Mouse (Mus musculus) gastrocnemius, adult 2 months (tissue): ENCODE data around the gene Srgap1. TPM values are rescaled to one million over a fixed set of nuclear protein-coding genes. Genes with fewer than 3 reads are reported as not detected.

Experiments
- DNase-seq: peaks from one replicate; pipeline ENCODE4 v3.0.0; 2022
- H3K27ac ChIP-seq: fragments of 200-600 bp; 2 replicates; pipeline ENCODE4 v1.8.1; 2022; ENCODE audit warnings: mild to moderate bottlenecking
- H3K4me3 ChIP-seq: fragments of 200-600 bp; 2 replicates; pipeline ENCODE4 v1.8.1; 2022; ENCODE audit warnings: mild to moderate bottlenecking, moderate library complexity
- CTCF ChIP-seq: fragments of 200-600 bp; IDR thresholded peaks from 2 replicates; pipeline ENCODE4 v1.8.1; 2022; ENCODE audit warnings: antibody characterized with exemption, mild to moderate bottlenecking, moderate library complexity
- intact Hi-C: fragments of 180-260 bp; cut with DNase I; formaldehyde crosslinking; loops from one replicate; pipeline ENCODE4 v1.15.1; 2025
- total RNA-seq, 2 experiments: library from RNA; stranded (reverse); gene quantifications; 2 replicates each; pipeline ENCODE4 v1.2.3; 2021

Gene Srgap1
- total RNA-seq, 2 experiments from 2014 or later: 0.38 to 0.89 TPM

- DNase-seq: no peak
- intact Hi-C loops: no loop called here
- Histone ChIP-seq H3K4me3 (no peak overlapping the region), H3K27ac (no peak overlapping the region)
- no peak for TF ChIP-seq CTCF
Measured at GRCm38 (mm10) chr10:121946173-121946572, 100.9 kb downstream of the Srgap1 start.

- no peak for DNase-seq
Measured at GRCm38 (mm10) chr10:121931909-121932308, 115.2 kb downstream of the Srgap1 start.

GRCm38 (mm10) chr10:121926094-121926493 lies 121.0 kb downstream of the Srgap1 start:
- Histone ChIP-seq H3K4me3 (no peak overlapping the region), H3K27ac (no peak overlapping the region)
- intact Hi-C loops: no loop called here
- DNase-seq: no peak
- no peak for TF ChIP-seq CTCF

More at GRCm38 (mm10) chr10:121931909-121932308, 115.2 kb downstream of the Srgap1 start:
- intact Hi-C loops: no loop called here
- H3K4me3 ChIP-seq: no peak overlapping the region
- no peak for TF ChIP-seq CTCF
- H3K27ac ChIP-seq: no peak overlapping the region

DNA sequence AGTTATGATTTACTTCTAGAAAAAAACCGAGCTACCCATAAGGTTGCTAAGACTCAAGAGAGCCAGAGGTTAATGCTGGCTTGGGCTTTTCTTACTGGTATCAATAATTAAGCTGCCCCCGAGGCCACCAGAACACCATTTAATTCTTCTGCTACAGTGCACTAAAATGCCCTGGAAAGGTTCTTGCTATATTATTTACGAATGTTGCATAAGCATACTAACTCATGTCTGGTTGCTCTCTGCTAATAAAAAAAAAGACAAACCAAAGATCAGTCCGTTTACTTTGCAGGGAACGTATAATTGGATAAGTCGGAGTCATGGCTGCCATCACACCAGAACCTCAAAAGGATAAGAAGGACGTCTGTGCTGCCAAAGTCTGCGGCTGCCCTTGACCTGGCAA lies 128.1 kb downstream of the Srgap1 start:
- H3K27ac ChIP-seq: no peak overlapping the region
- no peak for TF ChIP-seq CTCF
- H3K4me3 ChIP-seq: no peak overlapping the region
- DNase-seq: no peak
- intact Hi-C loops: no loop called here

- TF ChIP-seq CTCF: no peak
- intact Hi-C loops: no loop called here
- no peak for DNase-seq
- Histone ChIP-seq H3K4me3 (no peak overlapping the region), H3K27ac (no peak overlapping the region)
Measured at GRCm38 (mm10) chr10:121918579-121918978, 128.5 kb downstream of the Srgap1 start.

DNA sequence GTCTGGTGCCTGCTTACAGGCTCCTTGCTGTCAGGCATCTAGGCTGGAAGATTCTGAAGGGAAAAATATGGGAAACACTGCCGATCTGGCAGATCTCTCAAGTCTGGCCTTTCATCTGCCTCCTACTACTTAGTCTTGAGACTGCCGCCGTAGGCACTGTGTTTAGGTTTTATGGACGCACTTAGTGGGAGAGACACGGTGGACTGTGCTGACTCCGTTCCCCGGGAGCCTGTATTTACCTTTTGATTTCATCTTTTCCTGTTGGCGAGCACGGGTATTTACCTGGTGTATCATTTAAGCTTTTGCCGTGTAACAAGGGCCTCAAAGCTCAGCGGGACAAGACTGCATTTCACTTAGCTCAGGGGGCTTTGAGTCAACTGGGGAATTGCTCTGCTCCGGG lies 131.6 kb downstream of the Srgap1 start:
- TF ChIP-seq CTCF: no peak
- intact Hi-C loops: no loop called here
- no peak for DNase-seq
- no peak overlapping the region for H3K4me3 ChIP-seq
- no peak overlapping the region for H3K27ac ChIP-seq

- peak overlapping the region; percentile 57 for H3K27ac ChIP-seq
- no peak overlapping the region for H3K4me3 ChIP-seq
- TF ChIP-seq CTCF: no peak
- peak; percentile 40 for DNase-seq
- intact Hi-C loops: loop anchor here (10.0 kb wide), 1 partner anchor 69 kb away; no protein-coding TSS in a partner anchor
Measured at GRCm38 (mm10) chr10:121904137-121904536, 143.0 kb downstream of the Srgap1 start.

DNA sequence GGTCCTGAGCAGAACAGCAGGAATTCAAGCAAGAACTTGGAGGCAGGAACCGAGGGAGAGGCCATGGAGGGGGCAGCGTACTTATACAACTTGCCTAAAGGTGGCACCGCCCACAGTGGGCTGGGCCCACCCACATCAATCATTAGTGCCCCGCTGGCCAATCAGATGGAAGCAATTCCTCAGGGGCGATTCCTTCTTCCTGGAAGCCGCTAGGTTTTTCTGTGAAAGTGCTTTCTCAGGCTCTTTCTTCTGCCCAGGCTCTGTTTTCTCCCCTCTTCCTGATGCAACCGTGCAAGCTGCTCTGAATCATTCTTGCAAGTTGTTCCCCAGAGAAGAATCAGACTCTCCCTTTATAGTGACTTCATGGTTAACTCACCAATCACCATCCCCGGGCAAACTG lies 144.5 kb downstream of the Srgap1 start:
- Histone ChIP-seq H3K4me3 (no peak overlapping the region), H3K27ac (peak overlapping the region; percentile 61; the same call in 1 of the 2 replicates)
- peak; percentile 41 for DNase-seq
- intact Hi-C loops: loop anchor here (10.0 kb wide), 1 partner anchor 68 kb away; no protein-coding TSS in a partner anchor
- no peak for TF ChIP-seq CTCF

DNA sequence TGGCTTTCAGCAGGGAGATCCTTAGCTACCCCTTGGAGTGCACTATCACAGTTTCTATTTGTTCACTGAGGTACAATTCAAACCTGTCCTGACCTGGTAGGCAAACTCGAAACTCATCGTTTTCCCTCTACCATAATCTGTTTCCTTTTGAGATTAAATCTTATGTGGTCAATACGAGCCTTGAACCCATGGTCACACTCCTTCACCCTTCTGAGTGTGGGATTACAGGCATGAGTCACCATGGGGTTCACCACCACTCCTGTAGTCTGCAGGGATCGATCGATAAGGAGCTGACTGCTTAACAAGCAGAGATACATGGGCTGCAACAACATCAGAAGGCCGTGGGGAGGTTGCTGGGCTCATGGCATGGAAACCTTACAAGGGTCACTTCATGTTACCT lies 146.3 kb downstream of the Srgap1 start:
- H3K27ac ChIP-seq: no peak overlapping the region
- H3K4me3 ChIP-seq: no peak overlapping the region
- no peak for TF ChIP-seq CTCF
- DNase-seq: no peak
- intact Hi-C loops: loop anchor here (10.0 kb wide), 1 partner anchor 66 kb away; no protein-coding TSS in a partner anchor

DNA sequence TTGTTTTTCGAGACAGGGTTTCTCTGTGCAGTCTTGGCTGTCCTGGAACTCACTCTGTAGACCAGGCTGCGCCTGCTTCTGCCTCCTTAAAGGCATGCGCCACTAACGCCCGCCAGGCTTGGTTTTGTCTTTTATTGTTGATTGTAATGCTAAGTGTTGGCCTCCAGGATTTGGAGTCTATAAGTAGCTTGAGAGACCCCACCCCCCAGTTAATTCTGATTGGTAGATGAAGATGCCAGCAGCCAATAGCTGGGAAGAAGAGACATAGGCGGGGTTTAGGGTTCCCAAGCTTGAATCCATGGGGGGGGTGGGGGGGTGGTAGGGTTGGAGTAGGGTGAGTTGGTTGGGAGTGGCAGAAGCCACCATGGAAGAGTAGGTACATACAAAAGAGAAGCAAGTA lies 147.4 kb downstream of the Srgap1 start:
- intact Hi-C loops: loop anchor here (10.0 kb wide), 1 partner anchor 65 kb away; no protein-coding TSS in a partner anchor
- Histone ChIP-seq H3K27ac (no peak overlapping the region), H3K4me3 (no peak overlapping the region)
- TF ChIP-seq CTCF: no peak
- no peak for DNase-seq

- TF ChIP-seq CTCF: no peak
- intact Hi-C loops: no loop called here
- Histone ChIP-seq H3K27ac (no peak overlapping the region), H3K4me3 (no peak overlapping the region)
- no peak for DNase-seq
Measured at GRCm38 (mm10) chr10:121897835-121898370, 149.2 kb downstream of the Srgap1 start.

GRCm38 (mm10) chr10:121891390-121892067 lies 155.6 kb downstream of the Srgap1 start:
- DNase-seq: no peak
- no peak for TF ChIP-seq CTCF
- Histone ChIP-seq H3K4me3 (no peak overlapping the region), H3K27ac (no peak overlapping the region)
- intact Hi-C loops: no loop called here

DNA sequence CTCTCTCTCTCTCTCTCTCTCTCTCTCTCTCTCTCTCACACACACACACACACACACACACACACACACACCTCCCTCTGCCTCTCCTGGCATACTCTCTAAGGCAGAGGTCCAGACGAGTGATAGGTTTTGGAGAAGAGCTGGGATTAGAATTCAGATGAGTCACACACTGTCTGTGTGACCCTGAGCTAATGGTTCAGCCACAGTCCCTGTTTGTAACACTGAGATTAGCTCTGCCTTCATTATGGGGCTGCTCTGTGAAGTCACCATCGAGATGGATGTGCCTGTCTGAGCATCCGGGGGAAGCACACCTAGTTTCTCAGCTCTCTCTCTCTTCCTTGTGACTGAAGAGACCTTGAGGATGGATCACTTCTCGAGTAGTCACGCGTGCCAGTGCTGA lies 157.1 kb downstream of the Srgap1 start:
- H3K4me3 ChIP-seq: no peak overlapping the region
- no peak for TF ChIP-seq CTCF
- intact Hi-C loops: no loop called here
- no peak overlapping the region for H3K27ac ChIP-seq
- no peak for DNase-seq

GRCm38 (mm10) chr10:121886805-121887204 lies 160.3 kb downstream of the Srgap1 start:
- Histone ChIP-seq H3K4me3 (no peak overlapping the region), H3K27ac (no peak overlapping the region)
- intact Hi-C loops: no loop called here
- no peak for TF ChIP-seq CTCF
- DNase-seq: no peak
